In the genomic region with DNA sequence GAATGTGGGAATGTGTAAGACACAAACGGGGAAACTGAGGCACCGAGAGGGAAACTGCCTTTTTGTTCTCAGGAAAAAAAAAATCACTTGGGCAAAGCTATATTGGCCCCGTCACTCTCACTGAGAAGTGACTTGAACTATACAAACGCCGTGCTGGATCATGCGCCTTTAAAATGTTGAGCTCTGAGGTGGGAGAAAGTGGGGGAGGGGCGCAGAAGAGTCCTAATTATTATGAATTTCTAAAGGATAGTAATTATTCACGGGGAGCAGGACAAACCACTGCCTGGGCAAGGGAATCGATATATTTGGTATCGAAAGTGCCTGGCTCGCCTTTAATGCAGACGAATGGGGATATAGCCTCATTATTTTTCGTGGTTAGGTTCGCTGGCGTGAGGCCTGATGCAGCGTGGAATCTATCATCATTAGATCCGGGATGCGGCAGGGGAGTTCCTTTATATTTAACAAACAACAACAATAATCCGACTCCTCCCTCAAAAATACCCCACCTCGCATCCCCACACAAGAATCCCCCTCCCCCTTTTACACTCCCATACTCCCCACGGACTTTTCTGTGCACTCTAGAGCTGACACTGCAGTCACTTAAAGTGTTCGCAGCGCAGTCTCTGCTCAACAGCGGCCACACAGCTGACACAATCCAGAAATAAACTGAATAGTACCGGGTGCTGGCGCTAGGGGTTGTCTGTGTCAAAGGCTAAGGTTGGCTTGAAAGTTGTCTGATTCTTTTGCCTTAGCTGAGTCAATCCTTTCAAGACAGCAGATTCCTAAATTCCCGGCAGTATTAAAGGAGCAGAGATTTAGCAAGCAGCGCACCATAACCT, we compare ENCODE assay signal across 9 mouse cellular contexts. TPM values are rescaled to one million over a fixed set of nuclear protein-coding genes. Genes with fewer than 3 reads are reported as not detected.
DNase-seq lines count a peak whose midpoint lies in the region; ATAC-seq lines count a peak whose summit lies in the region.
"Had no signal": no experiment of that assay in that cellular context is flagged by ENCODE, and none has a peak within 500 bp of the region (broad histone marks: within the 10 kb centered on the region; RNA-seq: fewer than 3 reads in every experiment).

No protein-coding gene starts in this region.

- WGBS in heart, embryonic 11.5 days (ENCODE audit: insufficient replicate concordance), result 6% methylated on average over 28 of the region's 28 CpGs
- WGBS in embryonic facial prominence, embryonic 10.5 days, result 3% methylated on average over 28 of the region's 28 CpGs
- WGBS in hindbrain, embryonic 15.5 days, result 2% methylated on average over 28 of the region's 28 CpGs
- WGBS in neural tube, embryonic 12.5 days, result 2% methylated on average over 28 of the region's 28 CpGs

- H3K4me2 ChIP-seq in heart, embryonic 11.5 days, result peak overlapping the region; percentile 41
- H3K4me2 ChIP-seq in hindbrain, embryonic 15.5 days, result peak overlapping the region; percentile 81
- peak overlapping the region; percentile 59 for H3K4me2 ChIP-seq in neural tube, embryonic 12.5 days (replicated peaks)

- DNase-seq in heart, adult 11 months, result no peak
- peak; percentile 26 for DNase-seq in NIH3T3 (ENCODE audit: low read depth)
- peak; percentile 55 for DNase-seq in embryonic facial prominence, embryonic 10.5 days (ENCODE audit: low spot score)
- DNase-seq in gastrocnemius, adult 18-20 months (ENCODE audit: low spot score), result no peak

- H3K9ac ChIP-seq in heart, embryonic 11.5 days (ENCODE audit: low read depth, low read length), result no peak overlapping the region
- H3K9ac ChIP-seq in hindbrain, embryonic 15.5 days, result peak overlapping the region; percentile 26; the same call in 1 of the 2 replicates
- no peak overlapping the region for H3K9ac ChIP-seq in neural tube, embryonic 12.5 days

- H3K36me3 ChIP-seq in heart, embryonic 11.5 days (ENCODE audit: control insufficient read depth, insufficient read depth, low read length), result no peaks in the 10 kb centered on the region
- H3K36me3 ChIP-seq in embryonic facial prominence, embryonic 10.5 days (replicated peaks), result no peaks in the 10 kb centered on the region
- no peaks in the 10 kb centered on the region for H3K36me3 ChIP-seq in hindbrain, embryonic 15.5 days
- H3K36me3 ChIP-seq in neural tube, embryonic 12.5 days, result no peaks in the 10 kb centered on the region

- no peaks in the 10 kb centered on the region for H3K9me3 ChIP-seq in heart, embryonic 11.5 days (replicated peaks; ENCODE audit: control insufficient read depth, low read length)
- no peaks in the 10 kb centered on the region for H3K9me3 ChIP-seq in embryonic facial prominence, embryonic 10.5 days
- no peaks in the 10 kb centered on the region for H3K9me3 ChIP-seq in hindbrain, embryonic 15.5 days
- H3K9me3 ChIP-seq in neural tube, embryonic 12.5 days, result no peaks in the 10 kb centered on the region

- no peak for ATAC-seq in heart, embryonic 11.5 days (replicated peaks; ENCODE audit: insufficient number of reproducible peaks, low FRiP score, low TSS enrichment)
- peak; percentile 82; the same call in 1 of the 2 replicates for ATAC-seq in hindbrain, embryonic 15.5 days (ENCODE audit: low FRiP score, low read depth)
- peak; percentile 65 for ATAC-seq in neural tube, embryonic 12.5 days (ENCODE audit: low FRiP score, low read depth)
- ATAC-seq in erythroblast, adult 5-6 weeks (replicated peaks; ENCODE audit: low FRiP score, poor library complexity, severe bottlenecking), result no peak

- no peaks in the 10 kb centered on the region for H3K4me1 ChIP-seq in heart, embryonic 11.5 days (ENCODE audit: control insufficient read depth, insufficient read depth, low read length)
- peaks cover 16% of the 10 kb centered on the region; the same call in 1 of the 2 replicates for H3K4me1 ChIP-seq in embryonic facial prominence, embryonic 10.5 days
- H3K4me1 ChIP-seq in hindbrain, embryonic 15.5 days (replicated peaks), result peaks cover 39% of the 10 kb centered on the region
- H3K4me1 ChIP-seq in neural tube, embryonic 12.5 days, result peaks cover 20% of the 10 kb centered on the region

- H3K27me3 ChIP-seq in heart, embryonic 11.5 days (ENCODE audit: control insufficient read depth, insufficient read depth, low read length), result peaks cover 53% of the 10 kb centered on the region
- peaks cover 67% of the 10 kb centered on the region for H3K27me3 ChIP-seq in embryonic facial prominence, embryonic 10.5 days (replicated peaks; ENCODE audit: low read depth, poor library complexity, severe bottlenecking)
- H3K27me3 ChIP-seq in hindbrain, embryonic 15.5 days, result peaks cover 8% of the 10 kb centered on the region
- peaks cover 42% of the 10 kb centered on the region for H3K27me3 ChIP-seq in neural tube, embryonic 12.5 days (replicated peaks)

- H3K27ac ChIP-seq in heart, embryonic 11.5 days (ENCODE audit: low read depth, low read length), result no peak overlapping the region
- no peak overlapping the region for H3K27ac ChIP-seq in embryonic facial prominence, embryonic 10.5 days (replicated peaks)
- H3K27ac ChIP-seq in hindbrain, embryonic 15.5 days (replicated peaks), result peak overlapping the region; percentile 68
- H3K27ac ChIP-seq in neural tube, embryonic 12.5 days, result no peak overlapping the region

- H3K4me3 ChIP-seq in heart, embryonic 11.5 days (ENCODE audit: low read depth, low read length), result no peak overlapping the region
- H3K4me3 ChIP-seq in embryonic facial prominence, embryonic 10.5 days, result peak overlapping the region; percentile 37
- H3K4me3 ChIP-seq in hindbrain, embryonic 15.5 days, result peak overlapping the region; percentile 34
- H3K4me3 ChIP-seq in neural tube, embryonic 12.5 days, result peak overlapping the region; percentile 21; the same call in 1 of the 2 replicates

RNA-seq across cellular contexts. Expression of a gene that starts 10.1 kb away (rescaled TPM):
- polyA plus RNA-seq in heart, embryonic 11.5 days (2014; fragmentation: Nextera tagmentation; extraction: Ambion mirVana), result 0.21 TPM in 1 of 2 replicates, not detected in the other
- polyA plus RNA-seq in embryonic facial prominence, embryonic 10.5 days (2016; fragmentation: Nextera tagmentation; extraction: Ambion mirVana), result 0.32 and 0.41 TPM in 2 replicates
- polyA plus RNA-seq in hindbrain, embryonic 15.5 days (2015; fragmentation: Nextera tagmentation; extraction: Ambion mirVana), result 84.8 and 85.6 TPM in 2 replicates
- 29.0 and 31.7 TPM in 2 replicates for polyA plus RNA-seq in neural tube, embryonic 12.5 days (2016; fragmentation: Nextera tagmentation; extraction: Ambion mirVana)
- not detected for total RNA-seq in gastrocnemius, adult 18-20 months (2021)
- total RNA-seq in erythroblast, adult 5-6 weeks (2015; ENCODE audit: low replicate concordance), result not detected in 2 replicates
- total RNA-seq in erythroblast, adult 5-6 weeks (2017; ENCODE audit: low replicate concordance), result not detected in 2 replicates
- total RNA-seq: ES-E14 had no signal

Comparison
In these comparisons a context has a peak if more than half of its experiments do, and no peak if none do; other contexts are left out.
1. ATAC-seq: peak in hindbrain, embryonic 15.5 days (single experiment) and neural tube, embryonic 12.5 days (single experiment); none in heart, embryonic 11.5 days (single experiment) and erythroblast, adult 5-6 weeks (single experiment).
2. DNase-seq: peak in NIH3T3 (single experiment) and embryonic facial prominence, embryonic 10.5 days (single experiment); none in heart, adult 11 months (single experiment) and gastrocnemius, adult 18-20 months (single experiment).
3. RNA of a gene that starts 10.1 kb away (polyA plus RNA-seq): 84.8 to 85.6 TPM in hindbrain, embryonic 15.5 days and 29.0 to 31.7 TPM in neural tube, embryonic 12.5 days; 0.32 to 0.41 TPM in embryonic facial prominence, embryonic 10.5 days and 0.21 TPM in heart, embryonic 11.5 days; every median in the first group is over 10 times any median in the second.
4. Peak in every context shown above with its lines, with median percentiles within 50 percentile points of each other: H3K4me2 ChIP-seq.